Mouse (Mus musculus) ZHBTc4 (cell line): ENCODE measurements at regions not wholly inside any gene's neighbourhood (a gene's known extent, or its start where the extent isn't known, plus 50 kb on each side); places are given as distances from the start of the nearest gene placed in this dataset.
A peak's percentile ranks its signal among the peaks of the same experiment; 100 is the strongest.
"Not testable (repeated sequence)": the region's sequence is repeated elsewhere in the genome, so short reads cannot be mapped to it uniquely, and the experiment has no call there.

Experiments used
- DNase-seq: peaks from one replicate; pipeline ENCODE4 v3.0.0-alpha.2; 2011; ENCODE audit warnings: low read depth, low spot score

- DNase-seq = not testable (repeated sequence)
Observed at GRCm38 (mm10) chr14:124801589-124801988, 124.7 kb upstream of the Fgf14 start.

DNA sequence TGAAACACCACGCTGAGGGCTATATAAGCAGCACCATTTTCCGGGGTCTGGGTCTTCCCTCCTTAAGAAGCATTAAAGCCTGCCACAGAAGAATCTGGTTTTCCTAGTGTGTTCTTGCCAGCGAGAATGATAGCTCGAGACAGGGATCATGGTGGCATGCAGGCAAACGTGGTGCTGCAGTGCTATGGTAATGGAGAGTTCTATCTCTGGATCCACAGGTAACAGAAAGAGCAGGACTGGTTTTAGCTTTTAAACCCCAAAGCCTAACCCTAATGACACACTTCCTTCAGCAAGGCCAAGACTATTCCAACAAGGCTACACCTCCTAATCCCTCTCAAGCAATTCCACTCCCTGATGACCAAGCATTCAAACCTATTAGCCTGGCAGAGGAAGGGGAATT is 123.5 kb upstream of the Fgf14 start:
- no peak for DNase-seq

GRCm38 (mm10) chr14:124775402-124775801 is 98.5 kb upstream of the Fgf14 start:
- no peak for DNase-seq

GRCm38 (mm10) chr14:124767996-124768395 is 91.1 kb upstream of the Fgf14 start:
- no peak for DNase-seq

DNA sequence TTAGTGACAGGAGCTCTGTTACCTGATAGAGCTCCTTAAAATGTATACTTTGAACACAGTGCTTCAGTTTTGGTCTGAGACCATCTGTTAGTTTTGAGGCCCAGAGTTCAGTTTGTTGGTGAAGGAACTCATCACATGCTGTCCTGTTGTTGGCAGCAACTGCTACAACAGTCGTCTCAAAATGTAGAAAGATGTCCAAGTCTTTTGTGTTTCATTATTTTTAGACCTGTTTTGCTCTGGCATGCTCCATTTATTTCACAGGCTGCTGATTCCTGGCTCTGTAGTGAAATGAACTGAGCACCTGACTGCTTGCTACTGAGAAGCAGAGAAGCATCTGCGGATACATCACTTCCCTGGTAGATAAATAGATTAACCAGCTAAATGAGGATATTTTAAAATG is 90.3 kb upstream of the Fgf14 start:
- no peak for DNase-seq

- peak; percentile 4 for DNase-seq
Observed at GRCm38 (mm10) chr14:124742491-124742890, 65.6 kb upstream of the Fgf14 start.
